Mouse (Mus musculus) CH12.LX (cell line): Measurements from ENCODE around the gene Rapgef2.

Experiments used
- CHD1 ChIP-seq: IDR thresholded peaks from 2 replicates; pipeline ENCODE4 v1.6.1; 2012; ENCODE audit warnings: low read depth, low read length, improper control_type of control experiment, inconsistent platforms
- CTCF ChIP-seq, 2 experiments: IDR thresholded peaks in 1 of 2; conservative IDR thresholded peaks in 1 of 2; 2 replicates each; pipeline ENCODE4 v1.5.1; 2011 to 2012; ENCODE audit warnings: low read depth in 2 of 2, low read length in 2 of 2, improper control_type of control experiment in 1 of 2, inconsistent platforms in 1 of 2, mild to moderate bottlenecking in 1 of 2, moderate library complexity in 1 of 2
- E2F4 ChIP-seq: IDR thresholded peaks from 2 replicates; pipeline ENCODE4 v1.6.1; 2011; ENCODE audit warnings: low read depth, low read length, improper control_type of control experiment; ENCODE audit not compliant: insufficient replicate concordance
- EP300 ChIP-seq: IDR thresholded peaks from 2 replicates; pipeline ENCODE4 v1.6.1; 2011; ENCODE audit warnings: low read length, improper control_type of control experiment
- ETS1 ChIP-seq: conservative IDR thresholded peaks from 2 replicates; pipeline ENCODE4 v1.6.1; 2012; ENCODE audit warnings: low read depth, mild to moderate bottlenecking, inconsistent platforms, low read length, improper control_type of control experiment, moderate library complexity
- GABPA ChIP-seq: IDR thresholded peaks from 2 replicates; pipeline ENCODE4 v1.6.1; 2012; ENCODE audit warnings: low read depth, low read length, improper control_type of control experiment, inconsistent platforms; ENCODE audit not compliant: insufficient replicate concordance
- KAT2A ChIP-seq: IDR thresholded peaks from 2 replicates; pipeline ENCODE4 v1.6.1; 2012; ENCODE audit warnings: low read length, improper control_type of control experiment, inconsistent platforms; ENCODE audit not compliant: insufficient replicate concordance
- POLR2A ChIP-seq: IDR thresholded peaks from 2 replicates; pipeline ENCODE4 v1.6.1; 2011; ENCODE audit warnings: low read depth, mild to moderate bottlenecking, improper control_type of control experiment, low read length
- TBP ChIP-seq: conservative IDR thresholded peaks from 2 replicates; pipeline ENCODE4 v1.6.1; 2011; ENCODE audit warnings: low read depth, low read length, improper control_type of control experiment
- UBTF ChIP-seq: IDR thresholded peaks from 2 replicates; pipeline ENCODE4 v1.6.1; 2012; ENCODE audit warnings: low read depth, mild to moderate bottlenecking, inconsistent platforms, low read length, improper control_type of control experiment, moderate library complexity
- USF1 ChIP-seq: IDR thresholded peaks from 2 replicates; pipeline ENCODE4 v1.6.1; 2014; ENCODE audit warnings: low read depth, mild to moderate bottlenecking, inconsistent platforms, low read length, improper control_type of control experiment
- ZNF384 ChIP-seq: IDR thresholded peaks from 2 replicates; pipeline ENCODE4 v1.6.1; 2012; ENCODE audit warnings: low read depth, low read length, improper control_type of control experiment, inconsistent platforms

DNA sequence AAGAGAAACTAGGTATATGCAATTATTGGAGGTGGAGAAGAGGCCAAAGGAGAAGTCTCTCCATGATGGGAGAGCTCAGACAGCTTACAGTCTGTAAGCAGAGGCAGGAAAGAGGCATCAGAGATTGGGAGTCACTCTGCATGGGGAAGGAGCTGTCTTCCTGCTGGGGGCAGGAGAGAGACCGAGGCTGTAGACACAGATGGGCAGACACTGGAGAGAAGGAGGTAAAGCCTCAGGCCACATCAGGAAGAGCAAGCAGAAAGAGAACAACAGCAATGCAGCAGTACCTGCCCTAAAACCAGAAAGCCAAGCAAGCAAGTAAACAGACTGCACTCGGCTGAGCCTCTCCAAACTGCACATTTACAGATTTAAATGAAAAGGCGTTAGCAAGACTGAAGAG lies 81.2 kb downstream of the Rapgef2 start:
- TF ChIP-seq POLR2A, result no peak
- no peak for TF ChIP-seq CTCF (conservative IDR thresholded peaks at IDR 0.05 in 1 of 2, IDR thresholded peaks at IDR 0.05 in 1 of 2; ENCODE audit: low read depth in 2 of 2, low read length in 2 of 2)
- TF ChIP-seq EP300, result no peak
- TF ChIP-seq CHD1, result no peak
- TF ChIP-seq E2F4, result no peak
- no peak for TF ChIP-seq GABPA
- TF ChIP-seq TBP, result no peak
- TF ChIP-seq KAT2A, result no peak
- TF ChIP-seq UBTF, result no peak
- no peak for TF ChIP-seq ETS1
- no peak for TF ChIP-seq ZNF384
- TF ChIP-seq USF1, result no peak
